Mouse (Mus musculus): ENCODE measurements around the gene Prickle4. TPM values are rescaled to one million over a fixed set of nuclear protein-coding genes. Genes with fewer than 3 reads are reported as not detected.

Gene Prickle4
- polyA plus RNA-seq, 1 experiment from 2014 or later: 1.3 TPM

Other genes with a start within 250 kb of the Prickle4 start
- gene Taf8, start 192.4 kb downstream of the Prickle4 start, polyA plus RNA-seq (2015; fragmentation: Nextera tagmentation; extraction: Ambion mirVana): 30.0 and 32.4 TPM in 2 replicates
- gene Ccnd3, start 189.7 kb downstream of the Prickle4 start, polyA plus RNA-seq (2015; fragmentation: Nextera tagmentation; extraction: Ambion mirVana): 552 and 575 TPM in 2 replicates
- gene Bysl, start 83.2 kb downstream of the Prickle4 start, polyA plus RNA-seq (2015; fragmentation: Nextera tagmentation; extraction: Ambion mirVana): 23.9 and 24.6 TPM in 2 replicates
- 51.9 and 55.2 TPM in 2 replicates for gene Med20, start 83.2 kb downstream of the Prickle4 start, polyA plus RNA-seq (2015; fragmentation: Nextera tagmentation; extraction: Ambion mirVana)
- 1.6 TPM in 2 replicates for gene Gm20517, start 83.1 kb downstream of the Prickle4 start, polyA plus RNA-seq (2015; fragmentation: Nextera tagmentation; extraction: Ambion mirVana)
- gene Usp49, start 64.0 kb downstream of the Prickle4 start, polyA plus RNA-seq (2015; fragmentation: Nextera tagmentation; extraction: Ambion mirVana): 4.4 and 5.2 TPM in 2 replicates
- 386 TPM in 2 replicates for gene Tomm6, start 6.3 kb downstream of the Prickle4 start, polyA plus RNA-seq (2015; fragmentation: Nextera tagmentation; extraction: Ambion mirVana)
- gene Frs3, start 5.7 kb downstream of the Prickle4 start, polyA plus RNA-seq (2015; fragmentation: Nextera tagmentation; extraction: Ambion mirVana): 5.5 and 7.1 TPM in 2 replicates
- 0.12 and 0.24 TPM in 2 replicates for gene Gm21981, start 281 bp downstream of the Prickle4 start, polyA plus RNA-seq (2015; fragmentation: Nextera tagmentation; extraction: Ambion mirVana)
- 0.12 and 0.16 TPM in 2 replicates for gene Pgc, start 32.1 kb upstream of the Prickle4 start, polyA plus RNA-seq (2015; fragmentation: Nextera tagmentation; extraction: Ambion mirVana)
- gene Tfeb, start 42.3 kb upstream of the Prickle4 start, polyA plus RNA-seq (2015; fragmentation: Nextera tagmentation; extraction: Ambion mirVana): 13.5 and 14.3 TPM in 2 replicates
- gene Mdfi, start 140.0 kb upstream of the Prickle4 start, polyA plus RNA-seq (2015; fragmentation: Nextera tagmentation; extraction: Ambion mirVana): 21.2 and 25.3 TPM in 2 replicates
- 17.0 and 19.3 TPM in 2 replicates for gene Foxp4, start 229.9 kb upstream of the Prickle4 start, polyA plus RNA-seq (2015; fragmentation: Nextera tagmentation; extraction: Ambion mirVana)